Mouse (Mus musculus): ENCODE measurements at regions not wholly inside any gene's neighbourhood (a gene's known extent, or its start where the extent isn't known, plus 50 kb on each side); places are given as distances from the start of the nearest gene placed in this dataset.

DNA sequence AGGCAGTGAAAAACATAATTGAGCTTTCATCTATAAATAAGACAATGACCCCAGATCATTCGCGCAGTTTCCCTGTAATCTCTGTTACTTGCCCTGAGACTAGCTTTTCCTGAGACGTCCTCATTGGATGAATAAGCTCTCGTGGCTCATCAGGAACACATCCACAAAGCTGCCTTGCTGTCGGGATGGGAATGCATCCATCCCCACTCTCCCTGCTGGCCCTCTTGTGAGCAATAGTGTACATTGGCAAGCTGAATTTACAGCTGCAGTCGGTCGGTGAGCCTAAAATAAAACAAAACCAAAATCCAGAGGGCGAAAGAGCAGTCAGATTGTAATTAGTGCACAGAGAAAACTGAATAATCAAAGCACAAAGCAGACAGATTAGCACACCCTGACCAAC is 74.5 kb upstream of the Dpyd start:
- no peaks in the 10 kb centered on the region for H3K36me3 ChIP-seq (ENCODE audit: control insufficient read depth, insufficient read depth)
- TF ChIP-seq POLR2A (IDR thresholded peaks at IDR 0.05; ENCODE audit: insufficient read length, low read depth) (no peak), POLR2AphosphoS2 (IDR thresholded peaks at IDR 0.05; ENCODE audit: insufficient read length, low read depth) (no peak)
- H3K4me2 ChIP-seq (ENCODE audit: low read depth) = no peak overlapping the region
- H3K79me2 ChIP-seq (ENCODE audit: control insufficient read depth, insufficient read depth) = no peaks in the 10 kb centered on the region
- no peak overlapping the region for H3K4me3 ChIP-seq
- H3K27me3 ChIP-seq (ENCODE audit: control insufficient read depth, insufficient read depth, insufficient read length) = no peaks in the 10 kb centered on the region
- no peak overlapping the region for H3ac ChIP-seq (ENCODE audit: control insufficient read depth, insufficient read length)

DNA sequence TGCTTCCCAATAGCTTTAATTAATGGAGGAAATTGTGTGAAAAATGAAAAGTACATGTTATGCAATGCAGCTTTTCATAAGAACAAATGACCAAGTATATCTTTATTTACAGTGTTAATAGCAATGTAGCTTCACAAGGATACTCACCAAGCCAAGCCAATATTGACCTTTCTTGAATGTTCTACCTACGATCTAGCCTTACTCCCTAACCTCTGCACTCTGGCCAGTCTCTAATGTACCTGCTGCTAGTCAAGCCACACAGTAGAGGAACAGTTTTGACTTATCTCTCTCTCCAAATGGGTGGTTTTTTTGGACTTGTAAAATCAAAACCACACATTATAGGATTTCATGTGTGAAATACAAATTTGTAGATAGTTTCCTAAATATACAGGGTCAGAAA is 70.8 kb upstream of the Dpyd start:
- TF ChIP-seq E2F4 (IDR thresholded peaks at IDR 0.05; ENCODE audit: insufficient read depth) (no peak), REST (IDR thresholded peaks at IDR 0.05; ENCODE audit: insufficient read depth, insufficient read length) (no peak), TCF12 (IDR thresholded peaks at IDR 0.05; ENCODE audit: insufficient read depth, poor library complexity, severe bottlenecking) (no peak), CEBPB (IDR thresholded peaks at IDR 0.05; ENCODE audit: insufficient read depth, poor library complexity, severe bottlenecking) (no peak), POLR2A (IDR thresholded peaks at IDR 0.05; ENCODE audit: insufficient read length, low read depth) (no peak), MYOD1 (IDR thresholded peaks at IDR 0.05; ENCODE audit: control insufficient read depth in 1 of 3, insufficient read length in 2 of 3, low read depth in 2 of 3) (no peak)
- Histone ChIP-seq H3K27me3 (ENCODE audit: control insufficient read depth, insufficient read depth, insufficient read length) (no peaks in the 10 kb centered on the region), H3K4me3 (no peak overlapping the region), H3K36me3 (ENCODE audit: control insufficient read depth, insufficient read depth) (no peaks in the 10 kb centered on the region), H3K79me2 (ENCODE audit: control insufficient read depth, insufficient read depth) (no peaks in the 10 kb centered on the region), H3K4me2 (ENCODE audit: low read depth) (no peak overlapping the region), H3ac (ENCODE audit: control insufficient read depth, insufficient read length) (no peak overlapping the region)

DNA sequence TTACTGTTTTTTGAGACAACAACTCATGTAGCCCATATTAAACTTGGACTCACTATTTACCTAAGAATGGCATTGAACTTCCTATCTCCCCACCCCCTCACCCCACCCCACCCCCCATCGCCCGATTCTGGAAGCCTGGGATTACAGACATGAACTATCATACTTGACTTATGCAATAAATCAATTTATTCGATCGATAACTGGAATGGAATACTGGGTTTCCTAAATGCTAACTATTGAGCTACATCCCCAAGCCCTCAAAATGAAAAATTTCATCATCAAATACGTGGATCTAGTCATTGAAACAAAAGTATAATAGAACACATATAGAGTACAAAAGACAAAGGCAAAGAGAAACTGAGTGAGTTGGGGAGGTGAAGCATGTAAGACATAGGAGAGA is 70.1 kb upstream of the Dpyd start:
- TF ChIP-seq USF1 (IDR thresholded peaks at IDR 0.05; ENCODE audit: low read depth) (no peak), TCF3 (IDR thresholded peaks at IDR 0.05; ENCODE audit: insufficient read length, low read depth) (no peak), MYOG (IDR thresholded peaks at IDR 0.05; ENCODE audit: control insufficient read depth in 1 of 3, insufficient read depth in 1 of 3, insufficient read length in 2 of 3, low read depth in 2 of 3) (no peak), E2F4 (IDR thresholded peaks at IDR 0.05; ENCODE audit: insufficient read depth) (no peak), POLR2AphosphoS2 (IDR thresholded peaks at IDR 0.05; ENCODE audit: insufficient read length, low read depth) (no peak), CEBPB (IDR thresholded peaks at IDR 0.05; ENCODE audit: insufficient read depth, poor library complexity, severe bottlenecking) (no peak), MYOD1 (IDR thresholded peaks at IDR 0.05; ENCODE audit: control insufficient read depth in 1 of 3, insufficient read length in 2 of 3, low read depth in 2 of 3) (no peak), MAX (IDR thresholded peaks at IDR 0.05; ENCODE audit: low read depth) (no peak), TCF12 (IDR thresholded peaks at IDR 0.05; ENCODE audit: insufficient read depth, poor library complexity, severe bottlenecking) (no peak), POLR2A (IDR thresholded peaks at IDR 0.05; ENCODE audit: insufficient read length, low read depth) (no peak), SRF (IDR thresholded peaks at IDR 0.05; ENCODE audit: control insufficient read depth, insufficient read length, low read depth) (no peak), REST (IDR thresholded peaks at IDR 0.05; ENCODE audit: insufficient read depth, insufficient read length) (no peak)

DNA sequence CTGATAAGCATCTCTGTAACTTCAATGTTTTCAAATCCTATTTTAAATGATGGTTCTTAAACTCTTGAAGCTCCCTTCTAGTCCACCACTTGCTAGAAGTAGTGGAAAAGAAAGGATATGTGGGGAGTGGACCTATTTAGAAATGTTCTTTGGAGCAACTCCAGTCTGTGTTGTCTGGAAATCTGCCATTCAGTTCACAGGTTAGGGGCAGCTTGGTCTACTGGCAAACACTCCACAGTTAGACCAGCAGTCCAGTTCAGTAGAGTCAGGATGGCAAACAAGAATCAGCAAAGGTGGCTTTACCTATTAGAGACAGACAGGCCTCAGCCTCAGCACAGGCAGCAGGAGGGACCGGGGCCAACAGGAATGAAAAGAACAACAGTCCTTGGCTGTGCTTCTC is 67.3 kb upstream of the Dpyd start:
- no peak overlapping the region for H3K4me2 ChIP-seq (ENCODE audit: low read depth)
- no peaks in the 10 kb centered on the region for H3K27me3 ChIP-seq (ENCODE audit: control insufficient read depth, insufficient read depth, insufficient read length)
- no peak overlapping the region for H3ac ChIP-seq (ENCODE audit: control insufficient read depth, insufficient read length)
- TF ChIP-seq TCF3 (IDR thresholded peaks at IDR 0.05; ENCODE audit: insufficient read length, low read depth) = no peak
- TF ChIP-seq MYOG (IDR thresholded peaks at IDR 0.05; ENCODE audit: control insufficient read depth in 1 of 3, insufficient read depth in 1 of 3, insufficient read length in 2 of 3, low read depth in 2 of 3) = no peak
- no peak for TF ChIP-seq MYOD1 (IDR thresholded peaks at IDR 0.05; ENCODE audit: control insufficient read depth in 1 of 3, insufficient read length in 2 of 3, low read depth in 2 of 3)
- no peak for TF ChIP-seq CEBPB (IDR thresholded peaks at IDR 0.05; ENCODE audit: insufficient read depth, poor library complexity, severe bottlenecking)
- no peak for TF ChIP-seq POLR2AphosphoS2 (IDR thresholded peaks at IDR 0.05; ENCODE audit: insufficient read length, low read depth)
- TF ChIP-seq MAX (IDR thresholded peaks at IDR 0.05; ENCODE audit: low read depth) = no peak
- no peak for TF ChIP-seq REST (IDR thresholded peaks at IDR 0.05; ENCODE audit: insufficient read depth, insufficient read length)
- TF ChIP-seq TCF12 (IDR thresholded peaks at IDR 0.05; ENCODE audit: insufficient read depth, poor library complexity, severe bottlenecking) = no peak
- TF ChIP-seq POLR2A (IDR thresholded peaks at IDR 0.05; ENCODE audit: insufficient read length, low read depth) = no peak
- TF ChIP-seq SRF (IDR thresholded peaks at IDR 0.05; ENCODE audit: control insufficient read depth, insufficient read length, low read depth) = no peak
- no peak for TF ChIP-seq USF1 (IDR thresholded peaks at IDR 0.05; ENCODE audit: low read depth)
- no peak for TF ChIP-seq E2F4 (IDR thresholded peaks at IDR 0.05; ENCODE audit: insufficient read depth)
- no peak overlapping the region for H3K4me3 ChIP-seq
- H3K36me3 ChIP-seq (ENCODE audit: control insufficient read depth, insufficient read depth) = no peaks in the 10 kb centered on the region
- no peaks in the 10 kb centered on the region for H3K79me2 ChIP-seq (ENCODE audit: control insufficient read depth, insufficient read depth)

More for the DNA sequence above, 70.1 kb upstream of the Dpyd start:
- no peaks in the 10 kb centered on the region for H3K36me3 ChIP-seq (ENCODE audit: control insufficient read depth, insufficient read depth)
- no peak overlapping the region for H3K4me2 ChIP-seq (ENCODE audit: low read depth)
- no peaks in the 10 kb centered on the region for H3K79me2 ChIP-seq (ENCODE audit: control insufficient read depth, insufficient read depth)
- H3K4me3 ChIP-seq = no peak overlapping the region
- H3K27me3 ChIP-seq (ENCODE audit: control insufficient read depth, insufficient read depth, insufficient read length) = no peaks in the 10 kb centered on the region
- no peak overlapping the region for H3ac ChIP-seq (ENCODE audit: control insufficient read depth, insufficient read length)

DNA sequence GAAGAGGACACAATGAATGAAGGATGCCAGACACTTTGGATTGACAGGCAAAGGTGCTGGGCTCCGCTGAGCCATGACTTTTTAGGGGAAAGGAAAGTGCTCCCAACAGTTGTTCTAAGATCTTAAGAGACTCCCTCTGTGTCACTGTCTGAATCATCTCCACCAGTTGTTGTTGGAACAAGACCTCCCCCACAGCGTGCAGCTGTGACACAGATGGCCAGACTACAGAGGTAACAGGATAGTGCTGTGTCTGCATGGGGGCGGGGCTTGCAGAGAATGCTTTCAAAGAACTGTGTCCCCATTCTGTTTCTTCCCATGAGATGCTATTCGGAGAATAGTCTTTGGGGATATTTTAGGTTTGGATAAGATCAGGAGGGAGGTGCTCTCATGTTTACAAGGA is 61.7 kb upstream of the Dpyd start:
- H3K79me2 ChIP-seq (ENCODE audit: control insufficient read depth, insufficient read depth) = no peaks in the 10 kb centered on the region
- peak overlapping the region; percentile 44 for H3K4me2 ChIP-seq (ENCODE audit: low read depth)
- TF ChIP-seq TCF12 (IDR thresholded peaks at IDR 0.05; ENCODE audit: insufficient read depth, poor library complexity, severe bottlenecking) (peak; percentile 100), MYOD1 (IDR thresholded peaks at IDR 0.05; ENCODE audit: control insufficient read depth in 1 of 3, insufficient read length in 2 of 3, low read depth in 2 of 3) (peak; percentile 89 to 99 (median 98)), E2F4 (IDR thresholded peaks at IDR 0.05; ENCODE audit: insufficient read depth) (no peak), TCF3 (IDR thresholded peaks at IDR 0.05; ENCODE audit: insufficient read length, low read depth) (peak; percentile 98), MAX (IDR thresholded peaks at IDR 0.05; ENCODE audit: low read depth) (peak; percentile 6), POLR2AphosphoS2 (IDR thresholded peaks at IDR 0.05; ENCODE audit: insufficient read length, low read depth) (no peak), USF1 (IDR thresholded peaks at IDR 0.05; ENCODE audit: low read depth) (no peak), REST (IDR thresholded peaks at IDR 0.05; ENCODE audit: insufficient read depth, insufficient read length) (no peak), CEBPB (IDR thresholded peaks at IDR 0.05; ENCODE audit: insufficient read depth, poor library complexity, severe bottlenecking) (no peak), MYOG (IDR thresholded peaks at IDR 0.05; ENCODE audit: control insufficient read depth in 1 of 3, insufficient read depth in 1 of 3, insufficient read length in 2 of 3, low read depth in 2 of 3) (peak; percentile 94 to 99 (median 99)), SRF (IDR thresholded peaks at IDR 0.05; ENCODE audit: control insufficient read depth, insufficient read length, low read depth) (peak; percentile 49), POLR2A (IDR thresholded peaks at IDR 0.05; ENCODE audit: insufficient read length, low read depth) (no peak)
- no peaks in the 10 kb centered on the region for H3K36me3 ChIP-seq (ENCODE audit: control insufficient read depth, insufficient read depth)
- no peak overlapping the region for H3ac ChIP-seq (ENCODE audit: control insufficient read depth, insufficient read length)
- H3K27me3 ChIP-seq (ENCODE audit: control insufficient read depth, insufficient read depth, insufficient read length) = no peaks in the 10 kb centered on the region
- H3K4me3 ChIP-seq = no peak overlapping the region
